Mouse (Mus musculus) mouse embryonic stem cell (cell line): ENCODE results near the gene Vgf.

Experiments
- in situ Hi-C, 2 experiments: fragments of 300-500 bp; cut with MboI; formaldehyde crosslinking; loops; 1 replicate in 1 of 2; 3 replicates in 1 of 2; pipeline ENCODE4 v1.14.3; 2019 to 2020; ENCODE audit warnings: low sequenced_read_pairs in 2 of 2, low pct_unique_long_range_greater_than_20kb in 1 of 2, mixed read lengths in 1 of 2; ENCODE audit not compliant: unreplicated experiment in 1 of 2

Gene Vgf

DNA sequence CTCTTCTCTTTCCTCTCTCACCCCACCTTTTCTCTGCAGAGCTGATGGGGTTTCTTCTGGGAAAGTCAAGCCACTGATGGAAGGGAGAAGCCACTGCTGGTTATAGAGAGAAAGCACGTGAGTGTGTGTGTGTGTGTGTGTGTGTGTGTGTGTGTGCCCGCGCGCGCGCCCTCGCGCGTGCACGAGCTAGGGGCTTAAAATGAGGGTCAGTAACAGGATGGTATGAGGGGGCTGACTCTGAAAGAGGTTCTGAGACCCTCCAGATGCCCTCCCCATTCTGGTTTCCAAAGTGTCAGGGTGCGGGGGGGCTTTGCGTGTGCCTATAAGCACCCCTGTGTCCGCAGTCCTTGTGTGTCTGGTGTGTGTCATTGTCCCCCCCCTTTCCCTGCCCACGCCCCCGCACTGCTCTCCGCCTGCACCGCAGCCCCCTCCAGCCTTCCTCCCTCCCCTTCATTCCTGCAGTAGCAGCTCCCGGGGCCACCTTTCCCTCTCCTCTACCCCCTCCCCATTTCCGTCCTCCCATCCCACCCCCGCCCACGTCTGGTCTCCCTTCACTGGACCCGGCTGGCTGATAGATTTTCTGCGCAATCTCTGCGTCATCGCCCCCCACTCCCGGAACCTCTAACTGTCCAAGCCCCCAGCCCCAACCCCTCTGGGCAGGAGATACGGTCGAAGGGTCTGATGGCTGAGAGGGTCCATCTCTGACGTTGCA lies 2.5 kb downstream of the Vgf start:
- in situ Hi-C loops, result loop anchor here in 1 of 2 experiments (5.0 kb wide), 1 partner anchor 79 kb away; no protein-coding TSS in a partner anchor

DNA sequence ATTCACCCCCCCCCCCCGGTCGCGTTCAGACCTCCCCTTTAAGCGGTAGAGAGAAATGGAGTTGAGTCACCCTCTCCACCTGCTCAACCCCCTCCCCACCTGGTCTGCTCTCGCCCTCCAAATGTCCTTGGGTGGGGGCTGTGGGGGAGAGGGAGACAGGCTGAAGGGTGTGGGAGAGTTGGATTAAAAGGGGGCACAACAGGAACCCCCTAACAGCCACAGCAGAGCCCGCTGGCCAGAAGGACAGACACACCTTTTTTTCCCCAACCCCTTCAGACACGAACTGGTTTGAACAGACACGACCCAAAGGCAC lies 3.0 kb downstream of the Vgf start:
- in situ Hi-C loops, result loop anchor here in 1 of 2 experiments (5.0 kb wide), 1 partner anchor 78 kb away; no protein-coding TSS in a partner anchor

DNA sequence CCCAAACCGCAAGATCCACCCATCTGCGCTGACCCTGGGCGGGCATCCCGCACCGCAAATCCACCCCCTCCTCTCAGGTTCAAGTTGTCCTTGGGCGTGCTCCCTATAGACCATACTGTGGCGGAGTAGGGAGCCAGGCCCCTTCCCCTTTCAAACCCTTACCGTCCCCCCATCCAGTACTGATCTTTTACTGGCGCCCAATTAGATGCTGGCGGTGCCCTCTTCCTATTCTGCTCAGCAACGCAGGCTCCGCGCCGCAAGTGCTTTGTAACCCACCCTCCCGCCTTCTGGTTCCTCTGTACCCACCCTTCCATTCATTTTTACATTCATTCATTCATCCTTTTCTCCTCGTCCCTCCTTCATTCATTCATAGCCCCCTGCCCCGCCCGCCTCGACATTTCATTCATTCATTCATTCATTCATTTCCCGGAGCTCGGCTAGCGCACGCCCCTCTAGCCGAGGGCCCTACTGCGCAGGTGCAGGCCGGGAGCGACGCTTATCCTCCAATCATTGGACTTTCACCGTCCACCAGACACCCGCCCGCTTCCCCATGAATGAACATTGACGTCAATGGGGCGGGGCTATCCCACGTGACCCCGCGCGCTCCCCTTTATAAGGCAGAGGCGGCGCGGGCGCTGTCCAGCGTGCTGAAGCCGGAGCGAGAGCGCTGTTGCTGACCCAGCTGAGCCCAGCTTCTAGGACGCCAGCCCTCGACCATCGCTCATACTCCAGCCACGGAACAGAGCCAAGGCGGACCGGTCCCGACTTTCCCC lies 3.6 kb downstream of the Vgf start:
- in situ Hi-C loops, result loop anchor here in 1 of 2 experiments (5.0 kb wide), 1 partner anchor 77 kb away; no protein-coding TSS in a partner anchor

DNA sequence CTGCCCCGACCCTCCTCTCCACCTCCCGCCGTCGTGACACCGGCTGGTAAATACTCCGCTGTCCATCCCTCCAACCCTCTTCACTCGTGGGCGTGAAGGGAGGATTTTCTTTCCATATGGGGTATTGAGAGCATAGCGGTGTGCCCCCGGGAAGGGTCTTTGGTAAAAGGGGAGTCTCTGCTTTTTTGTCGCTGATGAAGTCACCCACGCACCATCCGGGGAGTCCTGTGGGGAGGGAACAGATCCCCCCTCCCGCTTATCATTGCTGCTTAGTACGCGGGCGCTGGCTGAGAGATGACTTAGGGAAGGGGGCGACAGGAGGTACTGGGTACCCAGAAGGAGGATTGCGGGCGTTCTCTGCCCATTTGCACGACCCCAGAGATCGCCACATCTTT lies 4.2 kb downstream of the Vgf start:
- in situ Hi-C loops, result no loop called here

DNA sequence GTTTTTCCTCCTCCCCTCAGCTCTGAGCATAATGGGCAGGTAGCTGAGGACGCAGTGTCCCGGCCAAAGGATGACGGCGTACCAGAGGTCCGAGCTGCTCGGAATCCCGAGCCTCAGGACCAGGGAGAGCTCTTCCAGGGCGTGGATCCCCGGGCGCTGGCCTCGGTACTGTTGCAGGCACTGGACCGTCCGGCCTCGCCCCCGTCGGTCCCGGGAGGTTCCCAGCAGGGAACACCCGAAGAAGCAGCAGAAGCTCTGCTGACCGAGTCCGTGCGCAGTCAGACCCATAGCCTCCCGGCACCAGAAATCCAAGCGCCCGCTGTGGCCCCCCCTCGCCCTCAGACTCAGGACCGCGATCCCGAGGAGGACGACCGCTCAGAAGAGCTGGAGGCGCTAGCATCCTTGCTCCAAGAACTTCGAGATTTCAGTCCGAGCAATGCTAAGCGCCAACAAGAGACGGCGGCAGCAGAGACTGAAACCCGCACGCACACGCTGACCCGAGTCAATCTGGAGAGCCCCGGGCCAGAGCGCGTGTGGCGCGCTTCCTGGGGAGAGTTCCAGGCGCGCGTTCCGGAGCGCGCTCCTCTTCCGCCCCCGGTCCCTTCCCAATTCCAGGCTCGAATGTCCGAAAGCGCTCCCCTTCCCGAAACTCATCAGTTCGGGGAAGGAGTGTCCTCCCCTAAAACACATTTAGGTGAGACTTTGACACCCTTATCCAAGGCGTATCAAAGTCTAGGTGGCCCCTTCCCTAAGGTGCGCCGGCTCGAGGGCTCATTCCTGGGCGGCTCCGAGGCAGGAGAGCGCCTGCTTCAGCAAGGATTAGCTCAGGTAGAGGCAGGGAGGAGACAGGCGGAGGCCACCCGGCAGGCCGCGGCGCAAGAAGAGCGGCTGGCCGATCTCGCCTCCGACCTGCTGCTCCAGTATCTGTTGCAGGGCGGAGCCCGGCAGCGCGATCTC lies 5.2 kb downstream of the Vgf start:
- in situ Hi-C loops, result no loop called here

DNA sequence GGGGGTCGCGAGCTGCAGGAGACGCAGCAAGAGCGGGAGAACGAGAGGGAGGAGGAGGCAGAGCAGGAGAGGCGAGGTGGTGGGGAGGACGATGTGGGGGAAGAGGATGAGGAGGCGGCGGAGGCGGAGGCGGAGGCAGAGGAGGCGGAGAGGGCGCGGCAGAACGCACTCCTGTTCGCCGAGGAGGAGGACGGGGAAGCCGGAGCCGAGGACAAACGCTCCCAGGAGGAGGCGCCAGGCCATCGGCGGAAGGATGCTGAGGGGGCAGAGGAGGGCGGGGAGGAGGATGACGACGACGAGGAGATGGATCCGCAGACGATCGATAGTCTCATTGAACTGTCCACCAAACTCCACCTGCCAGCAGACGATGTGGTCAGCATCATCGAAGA lies 5.8 kb downstream of the Vgf start:
- in situ Hi-C loops, result no loop called here

DNA sequence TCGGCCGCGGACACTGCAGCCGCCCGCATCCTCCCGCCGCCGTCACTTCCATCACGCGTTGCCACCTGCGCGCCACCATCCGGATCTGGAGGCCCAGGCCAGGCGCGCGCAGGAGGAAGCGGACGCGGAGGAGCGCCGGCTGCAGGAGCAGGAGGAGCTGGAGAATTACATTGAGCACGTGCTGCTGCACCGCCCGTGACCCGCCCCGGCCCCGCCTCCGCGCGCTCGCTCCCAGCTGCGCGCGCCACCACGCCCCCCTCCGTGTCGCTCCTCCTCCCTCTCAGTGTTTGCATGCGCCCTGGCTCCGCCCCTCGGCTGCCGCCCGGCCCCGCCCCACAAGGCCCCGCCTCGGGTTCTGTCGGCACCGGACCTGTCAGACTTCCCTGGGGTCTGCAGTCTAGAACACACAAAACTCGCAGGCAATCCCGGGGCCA lies 6.5 kb downstream of the Vgf start:
- in situ Hi-C loops, result no loop called here

DNA sequence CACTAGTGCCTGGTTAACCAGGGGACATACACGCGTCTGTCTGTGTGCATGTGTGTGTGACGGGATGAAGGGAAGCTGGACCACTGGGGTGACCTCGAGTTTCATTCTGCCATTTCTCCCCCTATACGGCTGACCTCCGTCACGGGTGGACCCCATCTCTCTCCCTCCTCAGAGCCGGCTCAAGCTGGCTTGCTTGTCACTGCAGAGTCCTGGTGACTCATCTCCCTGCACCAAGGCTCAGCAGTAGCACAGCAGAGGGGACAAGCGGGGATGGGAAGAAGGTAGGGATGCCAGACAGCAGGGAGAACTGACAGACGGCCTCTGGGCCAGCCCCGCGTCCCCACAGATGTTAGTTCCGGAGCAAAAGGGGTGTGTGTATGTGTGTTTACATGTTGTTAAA lies 10.0 kb downstream of the Vgf start:
- in situ Hi-C loops, result no loop called here

DNA sequence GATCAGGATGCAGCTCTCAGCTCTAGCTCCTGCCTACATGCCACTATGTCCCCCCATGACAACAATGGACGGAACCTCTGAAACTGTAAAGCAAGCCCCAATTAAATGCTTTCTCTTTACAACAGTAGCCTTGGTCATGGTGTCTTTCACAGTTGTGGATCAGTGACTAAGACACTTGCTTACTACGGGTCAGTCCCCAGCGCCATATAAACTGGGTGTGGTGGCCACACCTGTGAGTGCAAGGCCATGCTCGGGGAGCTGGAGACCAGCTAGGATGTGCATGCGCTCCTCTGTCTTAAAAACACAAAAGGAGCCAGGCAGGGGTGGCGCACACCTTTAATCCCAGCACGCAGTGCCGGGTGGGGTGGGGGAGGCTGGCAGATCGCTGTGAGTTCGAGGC lies 13.3 kb downstream of the Vgf start:
- in situ Hi-C loops, result no loop called here

DNA sequence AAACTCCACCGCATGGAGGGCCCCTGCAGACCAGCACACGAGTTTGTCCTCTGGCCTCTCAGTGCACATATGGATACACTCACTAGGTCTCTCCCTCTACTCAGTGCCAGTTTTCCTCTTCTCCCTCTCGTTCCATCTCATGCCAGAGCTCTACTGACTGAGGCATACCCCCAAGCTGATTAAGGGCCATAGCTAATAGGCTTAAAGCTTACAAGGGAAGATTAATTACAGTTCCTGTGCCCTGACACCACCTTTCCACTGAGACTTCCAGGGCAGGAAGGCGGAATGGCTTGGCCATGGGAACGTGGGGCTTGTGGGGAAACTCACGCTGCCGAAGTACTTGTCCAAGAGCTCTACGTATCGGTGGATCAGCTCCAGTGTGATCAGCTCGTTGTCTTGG lies 15.2 kb downstream of the Vgf start:
- in situ Hi-C loops, result no loop called here

DNA sequence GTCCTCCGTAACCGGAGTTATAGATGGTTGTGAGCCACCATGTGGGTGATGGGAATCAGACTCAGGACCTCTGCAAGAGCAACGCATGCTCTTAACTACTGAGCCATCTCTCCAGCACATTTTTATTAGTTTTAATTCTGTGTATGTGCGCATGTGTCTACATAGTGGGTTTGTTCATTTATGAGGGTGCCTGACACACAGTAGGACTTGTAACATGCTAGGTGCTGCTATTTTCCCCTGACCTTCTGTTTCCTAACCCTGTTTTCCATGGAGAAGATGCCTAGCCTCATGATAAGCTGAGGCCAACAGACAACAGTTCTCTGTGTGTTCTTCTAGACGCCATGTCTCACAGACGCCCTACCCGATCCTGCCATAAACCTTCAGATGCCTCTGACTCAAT lies 17.8 kb downstream of the Vgf start:
- in situ Hi-C loops, result no loop called here

DNA sequence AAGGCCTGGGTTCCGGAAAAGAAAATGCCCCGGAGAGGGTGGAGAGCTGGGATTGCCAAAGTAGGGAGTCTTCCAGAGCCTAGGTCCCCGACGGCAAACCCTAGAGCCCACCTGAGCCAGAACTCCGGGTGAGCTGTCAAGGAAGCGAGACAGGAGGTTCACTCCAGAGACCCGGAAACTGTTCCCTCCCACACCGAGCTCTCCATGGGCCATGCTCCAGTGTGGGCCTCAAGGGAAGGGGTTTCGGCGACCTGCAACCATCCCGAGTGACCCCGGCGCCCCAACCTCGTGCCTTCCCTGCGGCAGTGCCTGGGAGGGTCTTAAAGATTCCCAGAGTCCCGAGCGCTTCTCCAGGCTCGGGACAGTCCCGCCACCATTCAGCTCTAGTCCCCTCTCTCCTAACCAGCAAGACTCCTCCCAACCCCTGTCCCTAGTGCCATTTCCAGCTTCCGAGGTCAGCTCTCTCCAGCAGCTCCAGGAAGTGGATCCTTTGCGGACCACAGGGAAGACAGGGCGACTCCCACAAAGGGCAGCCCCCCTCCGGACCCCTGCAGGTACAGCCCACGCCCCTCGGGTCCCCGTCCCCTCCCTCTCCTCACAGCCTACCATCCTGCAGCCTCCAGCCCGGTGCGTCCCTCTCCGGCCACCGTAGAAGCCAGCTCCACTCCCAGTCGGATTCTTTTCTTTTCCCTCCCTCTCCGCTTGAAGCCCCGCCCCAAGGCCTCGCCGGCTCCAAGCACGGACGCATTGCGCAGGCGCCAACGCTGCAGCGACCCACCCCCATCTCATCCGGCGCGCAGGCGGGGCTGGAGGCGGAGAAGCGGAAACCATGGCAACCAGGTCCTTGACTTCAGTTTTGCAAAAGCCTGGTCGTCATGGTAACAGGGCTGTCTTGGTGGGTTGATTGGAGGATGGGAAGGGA lies 19.5 kb downstream of the Vgf start, which contains the start of gene Ap1s1:
Gene Ap1s1 (minus strand): TSS at position 734 of the 922 bp plus-strand sequence.
- in situ Hi-C loops, result no loop called here

DNA sequence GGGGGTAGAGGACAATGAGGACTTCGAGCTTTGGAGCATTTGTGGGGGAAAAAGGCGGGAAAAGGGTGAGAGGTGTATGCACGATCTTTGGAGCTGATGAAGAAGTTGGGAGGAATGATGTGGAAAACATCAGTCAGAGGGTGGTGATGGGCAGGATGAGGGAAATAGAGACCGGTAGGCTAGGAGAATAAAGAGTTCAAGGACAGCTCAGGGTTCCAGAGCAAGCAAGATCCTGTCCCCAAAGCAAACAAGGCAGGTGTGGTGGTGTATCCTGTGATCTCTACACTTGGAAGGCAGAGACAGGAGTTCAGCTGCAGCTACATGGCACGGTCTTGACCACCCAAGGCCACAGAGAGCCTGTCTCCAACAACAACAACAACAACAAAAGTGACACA lies 20.1 kb downstream of the Vgf start:
- in situ Hi-C loops, result no loop called here

DNA sequence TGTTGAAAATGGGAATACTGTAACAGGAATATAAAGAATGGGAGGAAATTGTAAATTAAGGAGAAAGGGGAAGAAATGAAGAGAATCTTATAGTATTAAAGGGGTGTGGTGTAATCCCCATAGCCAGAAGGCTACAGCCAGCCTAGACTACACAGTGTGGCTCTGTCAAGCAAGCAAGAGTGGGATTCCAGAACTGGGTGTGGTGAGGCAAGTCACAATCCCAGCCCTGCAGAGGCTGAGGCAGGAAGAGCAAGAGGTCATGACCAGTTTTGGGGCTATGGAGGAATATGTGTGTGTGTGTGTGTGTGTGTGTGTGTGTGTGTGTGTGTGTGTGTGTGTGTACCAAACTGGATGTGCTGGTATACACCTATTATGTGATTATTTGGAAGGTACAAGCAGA lies 20.8 kb downstream of the Vgf start:
- in situ Hi-C loops, result no loop called here

DNA sequence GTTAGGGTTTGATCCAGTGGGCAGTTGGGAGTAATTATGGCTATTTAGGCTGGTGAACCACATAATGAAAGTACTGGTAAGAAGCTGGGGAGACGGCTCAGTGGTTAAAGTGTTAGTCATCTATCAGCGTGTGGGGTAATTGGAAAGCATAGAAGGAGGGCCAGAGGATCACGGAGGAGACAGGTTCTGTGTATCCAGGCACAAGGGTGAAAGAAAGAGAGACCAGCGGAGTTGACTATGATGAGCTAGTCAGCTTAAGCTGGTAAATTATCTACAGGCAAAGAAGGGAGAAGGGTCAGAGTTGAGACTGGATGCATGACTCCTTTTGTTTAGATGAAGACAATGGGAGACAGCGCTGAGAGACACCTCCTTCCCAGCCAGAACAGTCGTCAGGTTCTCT lies 24.9 kb downstream of the Vgf start:
- in situ Hi-C loops, result no loop called here

DNA sequence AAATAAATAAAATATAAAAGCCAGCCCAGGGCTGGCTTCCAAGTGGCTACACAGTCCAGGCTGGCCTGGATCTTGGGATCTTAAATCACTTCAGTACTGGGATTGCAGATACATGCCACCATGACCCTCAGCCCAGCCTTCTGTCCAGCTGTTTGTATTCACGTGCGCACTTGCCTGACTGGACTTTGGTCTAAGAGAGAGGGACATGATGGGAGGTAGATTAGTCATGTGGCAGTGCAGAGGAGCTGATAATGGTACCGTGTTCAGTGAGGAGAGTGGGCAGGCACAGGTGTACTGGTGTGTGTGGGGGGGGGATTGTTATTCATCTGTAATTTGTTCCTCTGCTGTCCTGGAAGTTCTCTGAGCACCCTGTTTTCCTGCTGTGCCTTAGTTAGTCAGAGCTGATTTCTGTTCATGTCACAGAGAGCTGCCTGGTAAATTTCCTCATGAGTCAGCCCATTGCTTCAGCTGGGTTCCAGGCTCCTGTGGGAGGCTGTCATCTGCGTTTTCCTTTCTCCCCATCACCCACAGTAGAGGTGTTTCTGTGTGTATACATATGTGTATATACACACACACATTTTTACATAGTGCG lies 25.8 kb downstream of the Vgf start:
- in situ Hi-C loops, result no loop called here

DNA sequence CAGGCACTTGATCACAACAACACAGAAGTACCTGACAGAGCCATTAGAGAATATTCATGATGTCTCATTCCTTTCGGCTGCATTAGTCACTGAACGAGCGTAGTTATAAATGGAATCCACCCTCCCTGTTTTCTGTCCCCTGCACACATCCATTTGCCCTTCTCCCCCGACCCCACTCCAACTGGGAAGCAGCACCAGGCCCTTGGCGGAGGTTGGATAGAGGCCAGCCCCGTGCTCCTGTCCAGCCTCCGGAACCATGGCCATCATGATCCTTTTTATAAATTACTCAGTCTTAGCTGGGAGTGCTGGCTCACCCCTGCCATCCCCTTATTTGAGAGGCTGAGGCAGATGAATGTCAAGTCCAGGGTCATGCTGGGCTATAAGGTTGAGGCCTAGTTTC lies 28.1 kb downstream of the Vgf start:
- in situ Hi-C loops, result no loop called here

DNA sequence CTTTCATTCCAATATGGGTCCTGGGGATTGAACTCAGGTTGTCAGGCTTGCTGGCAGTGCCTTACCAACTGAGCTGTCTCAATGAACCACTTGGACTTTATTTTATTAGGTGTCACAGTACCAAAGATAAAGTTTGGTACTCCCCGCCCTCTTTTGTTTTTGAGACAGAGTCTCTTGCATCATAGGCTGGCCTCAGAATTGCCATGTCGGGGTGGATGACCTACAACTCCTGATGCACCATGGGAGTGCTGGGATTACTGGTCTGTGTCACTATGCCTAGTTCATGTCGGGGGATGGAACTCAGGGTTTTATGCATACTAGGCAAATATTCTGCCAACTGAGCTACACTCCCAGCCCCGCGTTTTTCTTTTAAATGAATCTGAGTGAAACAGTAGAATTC lies 28.7 kb downstream of the Vgf start:
- in situ Hi-C loops, result no loop called here
